Mouse (Mus musculus): ENCODE data around the gene Itgb1.

Itgb1 gene

DNA sequence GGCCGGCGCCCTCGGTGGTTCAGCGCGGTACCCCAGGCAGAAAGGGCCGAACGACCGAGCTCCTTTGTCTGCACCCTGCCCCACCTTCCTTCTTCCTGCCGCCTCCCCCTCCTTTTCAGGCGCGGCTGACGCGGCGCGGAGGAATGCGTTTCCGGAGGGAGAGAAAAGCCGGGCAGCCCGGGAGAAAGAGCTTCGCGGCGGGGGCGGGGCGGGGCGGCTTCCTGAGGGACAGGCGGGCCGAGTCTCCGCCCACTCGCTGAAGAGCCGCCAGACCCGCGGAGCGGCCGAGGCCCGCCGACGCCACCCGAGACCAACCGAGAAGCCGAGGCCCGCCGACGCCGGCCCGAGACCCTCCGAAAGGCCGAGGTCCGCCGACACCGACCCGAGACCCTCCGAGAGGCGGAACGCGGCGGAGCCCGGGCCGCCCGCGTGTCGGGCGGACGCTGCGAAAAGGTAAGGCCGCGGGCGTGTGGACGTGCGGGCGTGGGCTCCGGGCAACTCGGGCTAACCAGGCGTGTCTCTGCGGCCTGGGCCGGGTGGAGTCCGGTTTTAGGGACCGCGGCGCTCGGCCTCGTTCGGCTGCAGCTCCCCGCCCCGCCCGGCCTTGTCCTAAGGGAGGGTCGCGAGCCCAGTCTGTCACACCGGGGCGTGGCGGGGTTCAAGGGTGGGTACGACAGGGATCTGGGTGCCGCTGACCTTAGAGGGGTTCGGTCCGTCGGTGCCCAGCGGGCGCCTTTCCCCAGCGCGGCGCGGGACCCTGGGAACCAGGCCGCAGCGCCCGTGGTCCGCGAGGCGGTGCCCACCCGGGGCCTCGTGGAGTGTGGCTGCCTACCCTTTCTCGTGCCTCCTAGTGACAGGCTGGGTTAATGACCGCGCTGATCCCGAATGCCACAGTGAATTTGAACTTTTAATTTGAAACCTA lies at the start of gene Itgb1:
Gene Itgb1 (plus strand): TSS at position 148 of the 922 bp plus-strand sequence.
- DNase-seq (ENCODE audit: extremely low read depth, low read depth) = no peak

- DNase-seq (ENCODE audit: extremely low read depth, low read depth) = no peak
These were observed 42.4 kb upstream of the Itgb1 start for GRCm38 (mm10) chr8:128643104-128643503.

GRCm38 (mm10) chr8:128645452-128645851 lies 40.0 kb upstream of the Itgb1 start:
- no peak for DNase-seq (ENCODE audit: extremely low read depth, low read depth)

DNA sequence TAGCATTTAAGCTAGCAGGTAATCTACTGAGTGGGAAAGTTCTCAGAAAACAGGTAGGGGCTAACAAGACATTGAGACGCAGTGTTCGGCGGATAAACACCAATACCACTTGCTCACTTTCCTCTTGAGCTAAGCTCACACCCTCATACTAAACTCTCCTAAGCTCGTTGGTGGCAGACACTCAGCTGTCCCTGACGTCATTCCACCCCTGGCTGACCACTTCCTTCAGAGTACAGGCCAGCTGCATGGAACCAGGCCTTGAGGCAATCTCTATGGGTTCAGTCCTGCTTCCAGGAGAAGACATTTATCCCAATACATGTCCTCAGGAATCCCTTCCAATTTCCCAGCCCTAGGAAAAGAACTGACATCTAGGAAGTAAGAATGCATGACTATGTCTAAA lies 39.0 kb upstream of the Itgb1 start:
- DNase-seq (ENCODE audit: extremely low read depth, low read depth) = no peak

GRCm38 (mm10) chr8:128648071-128648470 lies 37.4 kb upstream of the Itgb1 start:
- DNase-seq (ENCODE audit: extremely low read depth, low read depth) = no peak

DNA sequence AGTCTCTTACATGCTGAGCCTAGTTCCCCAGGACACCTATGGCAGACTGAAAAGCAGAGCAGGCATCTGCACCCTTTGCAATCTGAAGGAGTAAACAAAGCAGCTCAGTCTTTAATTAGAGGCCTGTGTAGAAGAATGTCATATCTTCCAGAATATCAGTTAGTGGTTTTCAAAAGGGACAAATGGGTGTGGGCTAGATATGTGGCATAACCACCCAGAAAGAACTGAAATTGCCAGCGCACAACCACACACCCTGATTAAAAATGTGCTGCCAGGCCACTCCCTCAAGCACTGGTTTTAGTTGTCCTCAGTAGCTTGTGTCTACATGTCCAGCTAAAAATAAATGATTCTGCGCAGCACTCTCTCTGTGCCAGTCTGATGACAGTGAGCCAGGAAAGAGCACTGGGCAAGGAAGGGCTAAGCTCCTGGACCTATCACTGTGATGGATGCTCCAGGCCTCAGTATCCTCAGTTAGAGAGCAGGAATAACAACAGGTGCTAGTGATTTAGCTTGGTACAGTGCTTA lies 35.1 kb upstream of the Itgb1 start:
- no peak for DNase-seq (ENCODE audit: extremely low read depth, low read depth)

DNA sequence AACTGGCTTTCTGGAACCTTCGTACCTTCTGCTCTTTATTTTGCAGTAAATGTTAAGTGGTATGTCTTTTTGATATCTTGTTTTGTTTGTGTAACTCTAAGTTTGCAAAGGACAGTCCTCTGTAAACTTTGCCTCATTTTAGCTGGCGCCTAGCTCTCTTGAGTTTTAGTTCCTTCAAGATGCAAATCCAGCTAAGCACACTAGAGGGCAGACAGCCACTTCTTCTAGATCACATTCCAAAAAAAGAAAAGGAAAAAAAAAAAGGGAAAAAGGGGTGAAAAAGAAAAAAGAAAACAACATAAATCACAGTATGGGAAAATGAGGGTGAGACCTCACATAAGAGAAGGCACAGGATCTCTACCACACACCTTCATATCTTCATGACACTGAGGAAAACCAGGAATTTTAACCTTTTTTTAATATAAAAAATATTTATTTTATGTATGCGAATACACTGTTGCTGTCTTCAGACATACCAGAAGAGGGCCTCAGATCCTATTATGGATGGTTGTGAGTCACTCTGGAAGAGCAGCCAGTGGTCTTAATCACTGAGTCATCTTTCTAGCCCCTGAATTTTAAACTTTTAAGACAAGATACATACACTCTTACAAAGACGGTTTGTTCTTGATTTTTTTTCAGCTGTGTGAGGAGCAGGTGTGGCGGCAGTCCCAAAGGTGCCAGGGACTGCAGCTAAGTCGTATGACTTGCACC lies 32.9 kb upstream of the Itgb1 start:
- no peak for DNase-seq (ENCODE audit: extremely low read depth, low read depth)

- no peak for DNase-seq (ENCODE audit: extremely low read depth, low read depth)
These were observed 31.7 kb upstream of the Itgb1 start for GRCm38 (mm10) chr8:128653642-128654364.

GRCm38 (mm10) chr8:128654365-128655099 lies 30.9 kb upstream of the Itgb1 start:
- peak; percentile 94 for DNase-seq (ENCODE audit: extremely low read depth, low read depth)

DNA sequence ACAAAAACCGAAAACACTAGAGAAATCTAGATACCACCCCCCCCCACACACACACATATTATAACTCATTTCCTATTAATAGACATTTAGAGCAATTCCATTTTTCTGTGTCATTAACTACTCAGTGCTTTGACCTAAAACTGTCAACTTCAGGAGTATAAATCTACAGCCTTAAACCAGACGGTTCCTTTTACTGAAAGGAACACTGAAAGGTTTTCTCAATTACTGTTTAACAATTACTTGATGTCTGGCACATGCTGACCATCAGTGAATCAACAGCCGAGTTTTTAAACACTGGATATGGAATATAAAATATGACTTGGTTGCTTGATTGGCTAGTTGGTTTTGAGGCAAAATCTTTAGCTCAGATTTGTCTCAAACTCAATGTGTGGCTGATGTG lies 23.3 kb upstream of the Itgb1 start:
- no peak for DNase-seq (ENCODE audit: extremely low read depth, low read depth)

- no peak for DNase-seq (ENCODE audit: extremely low read depth, low read depth)
These were observed 22.8 kb upstream of the Itgb1 start for GRCm38 (mm10) chr8:128662696-128663095.

DNA sequence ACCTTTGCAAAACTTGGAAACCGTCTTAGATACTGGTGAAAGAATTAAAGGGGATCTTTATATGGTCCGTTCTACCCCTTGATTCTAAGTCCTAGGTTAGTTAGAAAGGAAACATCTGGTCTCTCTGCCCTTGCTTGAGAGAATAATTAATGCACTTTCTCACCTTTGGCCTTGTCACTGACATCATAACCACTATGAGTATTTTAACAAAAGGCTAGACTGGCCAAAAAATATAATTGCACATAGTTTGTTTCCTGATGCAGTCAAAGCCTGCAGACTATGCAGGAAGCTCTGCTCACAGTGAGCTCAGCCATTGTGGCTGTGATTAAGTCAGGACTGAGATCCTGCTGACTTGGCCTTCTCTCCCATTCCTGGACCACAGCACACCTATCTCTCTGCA lies 22.3 kb upstream of the Itgb1 start:
- DNase-seq (ENCODE audit: extremely low read depth, low read depth) = no peak

DNA sequence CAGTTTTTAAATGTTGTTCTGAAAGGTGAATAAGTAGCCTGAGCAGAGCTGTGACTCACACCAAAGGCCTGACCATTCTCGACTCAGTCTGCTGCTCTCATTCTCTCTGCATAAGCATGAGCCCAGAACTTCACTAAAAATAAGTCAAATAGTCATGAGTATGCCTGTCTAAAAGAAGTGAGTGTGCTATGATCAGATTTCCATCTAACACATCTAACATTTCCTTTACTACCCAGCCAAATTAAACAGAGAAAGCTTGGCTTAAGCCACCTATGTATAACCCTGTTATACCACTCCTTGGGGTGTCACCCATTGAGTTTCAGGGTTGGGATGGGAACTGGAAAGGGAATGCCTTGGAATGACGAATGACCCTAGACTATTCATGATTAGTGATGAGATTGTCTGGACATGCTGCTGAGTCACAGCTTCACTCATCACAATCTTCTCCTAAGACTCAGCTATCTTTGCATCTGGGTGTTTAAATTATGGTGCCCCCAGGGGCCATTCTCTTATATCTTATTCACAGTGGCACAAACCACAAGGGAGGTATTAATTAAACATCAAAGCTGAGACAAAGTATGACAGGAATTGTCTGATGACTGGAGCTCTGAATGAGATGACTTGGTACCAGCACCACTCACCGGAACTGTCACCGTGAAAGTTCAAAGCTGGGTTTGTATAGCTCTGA lies 18.7 kb upstream of the Itgb1 start:
- no peak for DNase-seq (ENCODE audit: extremely low read depth, low read depth)

DNA sequence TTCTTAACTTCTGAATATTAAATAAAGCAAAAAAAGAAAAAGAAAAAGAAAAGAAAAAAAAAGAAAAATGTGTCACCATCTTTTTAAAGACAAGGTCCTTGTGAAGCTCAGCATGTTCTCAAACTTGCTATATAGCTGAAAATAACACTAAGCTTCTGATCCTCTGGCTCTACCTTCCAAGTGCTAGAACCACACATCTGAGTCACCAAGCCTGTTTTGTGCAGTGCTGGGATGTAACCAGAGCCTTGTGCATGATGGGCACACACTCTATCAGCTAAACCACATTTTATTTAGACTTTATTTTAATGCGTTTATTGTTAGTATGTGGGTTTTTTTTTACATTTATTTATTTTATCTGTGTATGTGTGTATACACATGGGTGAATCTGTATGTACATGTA lies 13.6 kb upstream of the Itgb1 start:
- no peak for DNase-seq (ENCODE audit: extremely low read depth, low read depth)

GRCm38 (mm10) chr8:128672441-128672840 lies 13.0 kb upstream of the Itgb1 start:
- DNase-seq (ENCODE audit: extremely low read depth, low read depth) = no peak

GRCm38 (mm10) chr8:128672950-128673349 lies 12.5 kb upstream of the Itgb1 start:
- no peak for DNase-seq (ENCODE audit: extremely low read depth, low read depth)

- DNase-seq (ENCODE audit: extremely low read depth, low read depth) = no peak
These were observed 9.4 kb upstream of the Itgb1 start for GRCm38 (mm10) chr8:128675848-128676629.

DNA sequence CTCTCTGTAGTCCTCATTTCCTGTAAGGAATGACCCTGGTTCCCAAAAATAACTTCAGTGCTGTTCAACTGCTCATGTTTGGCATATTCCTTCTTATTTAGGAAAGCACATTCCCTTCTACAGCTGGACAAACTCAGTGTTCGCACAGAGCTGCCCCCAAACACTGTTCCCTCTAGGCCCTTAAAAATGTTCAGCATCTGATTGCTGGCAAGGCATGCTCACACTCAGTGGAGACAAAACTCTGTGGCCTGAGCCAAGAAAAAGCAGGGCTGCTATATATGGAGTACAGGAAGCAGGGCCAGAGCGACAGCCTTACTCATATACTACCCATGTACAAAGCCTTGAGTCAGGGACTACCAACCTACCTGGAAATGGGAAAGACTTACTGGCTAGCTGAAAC lies 5.5 kb upstream of the Itgb1 start:
- no peak for DNase-seq (ENCODE audit: extremely low read depth, low read depth)

DNA sequence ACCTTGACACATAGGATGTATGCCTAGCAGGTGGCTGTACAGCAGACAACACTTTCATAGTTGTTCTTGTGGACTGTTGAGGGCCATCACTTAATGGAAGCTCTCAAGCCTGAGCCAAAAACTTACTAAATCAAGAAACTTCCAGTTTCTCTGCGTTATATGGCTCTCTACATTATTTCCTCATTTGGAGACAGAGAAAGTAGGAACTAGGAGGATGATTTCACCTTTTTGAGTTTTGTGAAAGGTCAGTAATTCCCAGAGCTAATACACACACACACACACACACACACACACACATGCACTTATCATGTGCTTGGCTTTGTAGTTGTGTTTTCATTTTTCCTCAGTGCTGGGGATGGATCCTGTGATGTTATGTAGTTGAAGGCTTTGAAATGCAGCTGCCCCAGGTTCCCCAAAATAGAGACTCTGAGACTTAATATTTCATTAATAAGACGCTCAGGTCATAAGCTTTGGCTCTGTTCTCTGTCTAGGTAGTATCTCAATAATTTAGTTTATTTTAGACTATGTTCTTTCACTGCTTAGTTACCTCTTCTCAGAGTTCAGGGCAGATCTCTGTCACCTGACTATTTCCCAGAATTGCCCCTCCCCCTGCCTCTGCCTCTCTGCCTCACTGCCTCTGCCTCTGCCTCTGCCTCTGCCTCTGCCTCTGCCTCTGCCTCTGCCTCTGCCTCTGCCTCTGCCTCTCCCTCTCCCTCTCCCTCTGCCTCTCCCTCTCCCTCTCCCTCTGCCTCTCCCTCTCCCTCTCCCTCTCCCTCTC lies 4.7 kb upstream of the Itgb1 start:
- DNase-seq (ENCODE audit: extremely low read depth, low read depth) = no peak
